Mouse (Mus musculus): ENCODE measurements around the gene Tmigd1. TPM values are rescaled to one million over a fixed set of nuclear protein-coding genes. Genes with fewer than 3 reads are reported as not detected.

Tmigd1 gene
- polyA plus RNA-seq, 1 experiment from 2014 or later = 0.17 TPM

DNA sequence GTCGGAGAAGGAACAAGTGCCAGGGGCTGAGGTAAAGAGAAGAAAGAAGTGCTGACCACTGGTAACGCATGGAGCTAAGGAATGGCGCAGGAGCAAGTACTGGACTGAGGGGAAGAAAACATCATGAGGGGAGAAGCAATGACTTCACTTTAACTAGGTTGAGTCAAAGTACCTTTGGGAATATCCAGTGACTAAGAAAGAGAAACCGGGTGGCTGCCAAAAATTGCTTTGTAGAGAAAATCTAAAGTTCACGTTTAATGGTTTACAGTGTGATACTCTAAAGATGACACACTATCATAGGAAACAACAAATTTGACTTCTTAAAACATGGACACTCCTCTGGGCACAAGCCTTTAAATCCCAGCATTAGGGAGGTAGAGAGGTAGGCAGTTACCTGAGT is 28.1 kb upstream of the Tmigd1 start:
- H3K4me3 ChIP-seq (ENCODE audit: low read depth, low read length) = no peak overlapping the region
- no peaks in the 10 kb centered on the region for H3K4me1 ChIP-seq (replicated peaks; ENCODE audit: control insufficient read depth, insufficient read depth, low read length)
- H3K27ac ChIP-seq (ENCODE audit: low read depth, low read length) = no peak overlapping the region
- no peaks in the 10 kb centered on the region for H3K9me3 ChIP-seq (ENCODE audit: control insufficient read depth, low read length)
- WGBS = 89% methylated on average over 5 of the region's 5 CpGs
- H3K36me3 ChIP-seq (ENCODE audit: control insufficient read depth, insufficient read depth, low read length) = no peaks in the 10 kb centered on the region
- no peaks in the 10 kb centered on the region for H3K27me3 ChIP-seq (ENCODE audit: control insufficient read depth, insufficient read depth, low read length)
- DNase-seq (ENCODE audit: low spot score) (no peak), ATAC-seq (ENCODE audit: low FRiP score) (no peak)
- H3K9ac ChIP-seq (ENCODE audit: low read depth, low read length) = no peak overlapping the region
- H3K4me2 ChIP-seq (replicated peaks; ENCODE audit: low read depth, low read length) = no peak overlapping the region

DNA sequence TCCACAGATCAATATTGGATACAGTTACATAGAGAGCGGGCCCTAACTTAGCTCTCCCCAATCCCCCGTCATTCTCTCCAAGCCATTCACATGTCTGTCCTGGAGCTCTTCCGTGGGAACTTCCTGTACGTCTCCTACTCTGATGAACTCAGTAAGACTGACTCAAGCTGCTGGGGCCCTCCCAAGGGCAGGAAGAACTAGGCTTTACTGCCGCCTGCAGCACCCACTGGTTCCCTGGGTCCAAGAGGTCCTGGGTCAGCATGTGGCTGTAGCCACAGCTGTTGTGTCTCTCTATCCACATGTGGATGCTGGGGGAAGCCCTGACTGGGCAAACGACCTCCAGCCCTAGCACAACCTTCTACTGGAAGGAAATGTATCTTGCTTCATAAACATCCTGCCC is 27.2 kb upstream of the Tmigd1 start:
- no peak for DNase-seq (ENCODE audit: low spot score)
- no peak overlapping the region for H3K9ac ChIP-seq (ENCODE audit: low read depth, low read length)
- no peaks in the 10 kb centered on the region for H3K9me3 ChIP-seq (ENCODE audit: control insufficient read depth, low read length)
- H3K4me1 ChIP-seq (replicated peaks; ENCODE audit: control insufficient read depth, insufficient read depth, low read length) = no peaks in the 10 kb centered on the region
- H3K4me2 ChIP-seq (replicated peaks; ENCODE audit: low read depth, low read length) = no peak overlapping the region
- H3K4me3 ChIP-seq (ENCODE audit: low read depth, low read length) = no peak overlapping the region
- no peak for ATAC-seq (ENCODE audit: low FRiP score)
- 81% methylated on average over 6 of the region's 6 CpGs for WGBS
- H3K36me3 ChIP-seq (ENCODE audit: control insufficient read depth, insufficient read depth, low read length) = no peaks in the 10 kb centered on the region
- H3K27me3 ChIP-seq (ENCODE audit: control insufficient read depth, insufficient read depth, low read length) = no peaks in the 10 kb centered on the region
- H3K27ac ChIP-seq (ENCODE audit: low read depth, low read length) = no peak overlapping the region

DNA sequence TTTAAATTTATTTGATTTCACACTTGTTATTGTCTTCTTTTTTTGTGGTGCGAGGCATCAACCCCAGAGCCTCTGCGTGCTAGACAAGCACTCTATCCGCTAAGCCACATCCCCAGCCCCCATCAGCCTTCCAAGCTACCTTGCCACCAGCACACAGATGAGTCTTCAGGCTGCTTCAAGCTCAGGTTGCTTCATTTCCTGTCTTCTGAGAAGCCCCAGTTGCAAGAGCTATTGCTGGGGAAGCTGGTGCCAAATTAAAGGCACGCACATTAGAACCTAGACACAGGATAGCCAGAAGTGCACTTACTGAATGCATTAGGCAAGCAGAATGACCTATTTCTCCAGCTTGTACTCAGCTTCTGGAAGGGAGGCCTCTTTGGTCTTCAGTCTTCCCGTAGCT is 22.1 kb upstream of the Tmigd1 start:
- Histone ChIP-seq H3K27ac (ENCODE audit: low read depth, low read length) (no peak overlapping the region), H3K4me3 (ENCODE audit: low read depth, low read length) (no peak overlapping the region), H3K9me3 (ENCODE audit: control insufficient read depth, low read length) (no peaks in the 10 kb centered on the region), H3K4me2 (replicated peaks; ENCODE audit: low read depth, low read length) (no peak overlapping the region), H3K27me3 (ENCODE audit: control insufficient read depth, insufficient read depth, low read length) (no peaks in the 10 kb centered on the region), H3K9ac (ENCODE audit: low read depth, low read length) (no peak overlapping the region), H3K4me1 (replicated peaks; ENCODE audit: control insufficient read depth, insufficient read depth, low read length) (no peaks in the 10 kb centered on the region), H3K36me3 (ENCODE audit: control insufficient read depth, insufficient read depth, low read length) (no peaks in the 10 kb centered on the region)
- ATAC-seq (ENCODE audit: low FRiP score) (no peak), DNase-seq (ENCODE audit: low spot score) (no peak)
- WGBS = 86% methylated on average over 5 of the region's 5 CpGs

DNA sequence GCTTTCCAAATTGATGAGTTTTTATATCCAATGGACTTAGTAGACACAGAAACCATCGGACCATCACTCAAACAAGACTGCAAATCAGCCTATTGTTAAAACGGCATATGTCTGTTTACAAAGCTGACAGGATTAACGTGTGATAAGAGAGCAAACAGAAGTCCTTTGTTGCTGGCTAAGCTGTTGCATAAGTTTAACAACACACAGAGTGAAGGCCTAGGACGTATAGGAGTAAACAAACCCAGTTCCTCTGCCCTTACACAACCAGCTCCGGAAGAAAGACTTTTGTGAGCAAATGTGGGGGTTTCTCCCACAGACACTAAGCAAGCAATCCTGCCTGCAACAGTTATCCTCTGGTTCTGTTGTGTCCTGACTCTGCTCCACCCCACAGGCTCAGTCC is 17.5 kb upstream of the Tmigd1 start:
- WGBS = 47% methylated on average over 5 of the region's 5 CpGs
- H3K9ac ChIP-seq (ENCODE audit: low read depth, low read length) = no peak overlapping the region
- ATAC-seq (ENCODE audit: low FRiP score) (no peak), DNase-seq (ENCODE audit: low spot score) (no peak)
- no peak overlapping the region for H3K4me3 ChIP-seq (ENCODE audit: low read depth, low read length)
- H3K36me3 ChIP-seq (ENCODE audit: control insufficient read depth, insufficient read depth, low read length) = no peaks in the 10 kb centered on the region
- no peaks in the 10 kb centered on the region for H3K27me3 ChIP-seq (ENCODE audit: control insufficient read depth, insufficient read depth, low read length)
- H3K9me3 ChIP-seq (ENCODE audit: control insufficient read depth, low read length) = no peaks in the 10 kb centered on the region
- H3K4me2 ChIP-seq (replicated peaks; ENCODE audit: low read depth, low read length) = no peak overlapping the region
- H3K4me1 ChIP-seq (replicated peaks; ENCODE audit: control insufficient read depth, insufficient read depth, low read length) = no peaks in the 10 kb centered on the region
- no peak overlapping the region for H3K27ac ChIP-seq (ENCODE audit: low read depth, low read length)

DNA sequence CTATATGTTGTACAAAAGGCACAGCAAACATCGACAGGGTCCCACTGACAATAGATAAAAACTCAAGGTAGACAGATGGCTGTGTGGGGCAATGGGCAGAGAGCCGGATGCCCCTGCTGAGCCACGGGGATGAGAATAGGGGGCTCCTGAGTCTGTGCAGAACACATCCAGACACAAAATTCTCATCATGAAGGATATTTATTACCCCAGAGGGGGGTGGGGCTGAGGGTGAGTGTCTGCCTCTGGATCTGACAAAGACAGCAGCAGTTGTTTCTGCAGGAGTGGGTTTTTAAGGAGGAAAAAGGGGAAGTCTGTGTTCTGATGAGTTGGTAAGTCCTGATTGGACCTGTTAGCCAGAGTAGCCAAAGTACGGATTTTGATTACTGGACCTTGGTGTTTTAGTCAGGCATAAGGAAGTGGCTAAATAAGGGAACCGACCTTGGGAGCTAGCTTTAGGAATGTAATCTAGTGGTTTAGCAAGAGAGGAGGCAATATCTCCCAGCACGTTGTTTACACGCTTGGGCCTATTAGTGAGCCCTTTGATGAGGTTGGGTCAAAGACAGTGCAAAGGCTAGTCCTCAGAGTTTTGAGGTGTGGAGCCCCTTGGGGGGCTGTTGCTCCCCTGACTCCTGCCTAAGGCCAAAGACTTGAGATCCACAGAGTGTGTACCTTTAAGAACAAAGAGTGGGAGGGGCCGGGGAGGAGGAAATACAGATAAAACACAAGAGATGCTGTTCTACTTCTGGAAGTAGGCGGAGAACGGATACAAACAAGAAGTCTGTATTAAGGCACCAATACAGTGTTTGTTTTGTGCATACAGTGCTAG is 12.4 kb upstream of the Tmigd1 start:
- WGBS = 76% methylated on average over 10 of the region's 10 CpGs
- DNase-seq (ENCODE audit: low spot score) (no peak), ATAC-seq (ENCODE audit: low FRiP score) (no peak)
- no peaks in the 10 kb centered on the region for H3K4me1 ChIP-seq (replicated peaks; ENCODE audit: control insufficient read depth, insufficient read depth, low read length)
- H3K4me2 ChIP-seq (replicated peaks; ENCODE audit: low read depth, low read length) = no peak overlapping the region
- H3K27ac ChIP-seq (ENCODE audit: low read depth, low read length) = no peak overlapping the region
- no peak overlapping the region for H3K9ac ChIP-seq (ENCODE audit: low read depth, low read length)
- no peaks in the 10 kb centered on the region for H3K36me3 ChIP-seq (ENCODE audit: control insufficient read depth, insufficient read depth, low read length)
- no peak overlapping the region for H3K4me3 ChIP-seq (ENCODE audit: low read depth, low read length)
- no peaks in the 10 kb centered on the region for H3K27me3 ChIP-seq (ENCODE audit: control insufficient read depth, insufficient read depth, low read length)
- no peaks in the 10 kb centered on the region for H3K9me3 ChIP-seq (ENCODE audit: control insufficient read depth, low read length)

DNA sequence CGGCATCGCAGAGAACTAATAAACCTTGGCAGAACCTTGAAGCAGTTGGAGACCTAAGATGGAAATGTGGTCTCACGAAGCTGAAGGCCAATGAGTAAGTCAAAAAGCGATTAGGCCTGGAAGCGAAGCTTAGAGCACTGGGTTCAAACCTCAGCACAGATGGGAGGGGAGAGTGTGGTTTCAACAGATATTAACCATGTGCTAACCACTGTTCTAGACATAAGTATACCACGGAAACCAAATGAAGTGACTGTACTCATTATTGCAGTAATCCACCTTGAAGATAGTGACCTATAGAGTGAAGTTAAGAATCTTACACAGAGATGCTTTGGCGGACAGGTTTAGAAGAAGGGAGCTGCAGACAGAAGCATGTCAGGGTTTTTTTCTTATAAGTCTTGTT is 10.8 kb upstream of the Tmigd1 start:
- 93% methylated on average over 7 of the region's 7 CpGs for WGBS
- no peak overlapping the region for H3K4me2 ChIP-seq (replicated peaks; ENCODE audit: low read depth, low read length)
- H3K9ac ChIP-seq (ENCODE audit: low read depth, low read length) = no peak overlapping the region
- no peak overlapping the region for H3K4me3 ChIP-seq (ENCODE audit: low read depth, low read length)
- H3K27ac ChIP-seq (ENCODE audit: low read depth, low read length) = no peak overlapping the region
- H3K9me3 ChIP-seq (ENCODE audit: control insufficient read depth, low read length) = no peaks in the 10 kb centered on the region
- H3K36me3 ChIP-seq (ENCODE audit: control insufficient read depth, insufficient read depth, low read length) = no peaks in the 10 kb centered on the region
- H3K27me3 ChIP-seq (ENCODE audit: control insufficient read depth, insufficient read depth, low read length) = no peaks in the 10 kb centered on the region
- DNase-seq (ENCODE audit: low spot score) = no peak
- no peaks in the 10 kb centered on the region for H3K4me1 ChIP-seq (replicated peaks; ENCODE audit: control insufficient read depth, insufficient read depth, low read length)
- no peak for ATAC-seq (ENCODE audit: low FRiP score)

DNA sequence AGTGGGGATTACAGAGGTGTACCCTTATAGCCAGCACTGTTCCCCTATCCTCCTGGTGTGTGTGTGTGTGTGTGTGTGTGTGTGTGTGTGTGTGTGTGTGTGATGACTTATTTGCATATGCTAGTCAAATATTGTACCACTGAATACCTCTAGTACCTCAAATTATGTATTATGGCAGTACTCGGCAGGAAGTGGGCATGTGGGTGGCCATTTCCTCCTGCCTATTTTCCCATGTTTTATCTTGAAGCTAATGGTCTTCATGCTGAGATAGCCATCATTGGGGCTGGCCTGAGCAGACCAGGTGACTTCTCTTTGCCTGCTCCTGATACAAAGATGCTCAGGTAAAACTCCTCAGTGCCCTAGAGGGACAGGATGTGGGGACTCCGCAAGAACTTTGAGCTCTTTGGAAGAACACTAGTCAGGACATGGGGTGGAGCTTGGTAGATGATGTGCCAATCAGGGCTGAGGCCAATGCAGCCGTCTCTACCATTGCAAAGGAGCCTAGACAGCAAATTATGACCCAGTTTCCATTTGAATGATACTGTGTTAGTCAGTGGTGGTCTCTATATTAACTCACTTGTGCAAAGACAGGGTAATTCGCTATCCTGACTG is 10.1 kb upstream of the Tmigd1 start:
- H3K36me3 ChIP-seq (ENCODE audit: control insufficient read depth, insufficient read depth, low read length) = no peaks in the 10 kb centered on the region
- H3K9ac ChIP-seq (ENCODE audit: low read depth, low read length) = no peak overlapping the region
- no peaks in the 10 kb centered on the region for H3K27me3 ChIP-seq (ENCODE audit: control insufficient read depth, insufficient read depth, low read length)
- H3K9me3 ChIP-seq (ENCODE audit: control insufficient read depth, low read length) = no peaks in the 10 kb centered on the region
- no peak overlapping the region for H3K27ac ChIP-seq (ENCODE audit: low read depth, low read length)
- no peaks in the 10 kb centered on the region for H3K4me1 ChIP-seq (replicated peaks; ENCODE audit: control insufficient read depth, insufficient read depth, low read length)
- WGBS = 85% methylated on average over 4 of the region's 4 CpGs
- H3K4me3 ChIP-seq (ENCODE audit: low read depth, low read length) = no peak overlapping the region
- DNase-seq (ENCODE audit: low spot score) (no peak), ATAC-seq (ENCODE audit: low FRiP score) (no peak)
- H3K4me2 ChIP-seq (replicated peaks; ENCODE audit: low read depth, low read length) = no peak overlapping the region

DNA sequence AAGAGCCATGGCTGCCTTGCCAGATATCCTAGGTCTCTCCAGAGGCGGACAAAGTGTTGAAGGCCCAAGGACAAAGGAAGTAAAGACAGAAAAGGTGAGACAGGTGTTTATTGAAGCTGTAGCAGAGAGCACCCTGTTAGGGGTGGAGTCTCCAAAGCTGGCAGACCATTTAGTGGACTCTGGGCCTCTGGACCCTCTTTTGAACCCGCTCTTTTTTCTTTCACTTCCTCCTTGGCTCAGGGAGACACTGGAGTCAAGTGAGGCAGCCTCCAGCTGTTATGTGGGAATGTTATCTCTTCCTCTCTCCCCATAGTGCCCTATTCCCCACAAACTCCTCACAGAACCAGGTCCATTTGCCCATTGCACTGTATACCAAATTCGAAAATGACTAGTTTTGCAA is 9.0 kb upstream of the Tmigd1 start:
- 81% methylated on average over 3 of the region's 3 CpGs for WGBS
- Histone ChIP-seq H3K4me3 (ENCODE audit: low read depth, low read length) (no peak overlapping the region), H3K4me2 (replicated peaks; ENCODE audit: low read depth, low read length) (no peak overlapping the region), H3K27ac (ENCODE audit: low read depth, low read length) (no peak overlapping the region), H3K9me3 (ENCODE audit: control insufficient read depth, low read length) (no peaks in the 10 kb centered on the region), H3K4me1 (replicated peaks; ENCODE audit: control insufficient read depth, insufficient read depth, low read length) (no peaks in the 10 kb centered on the region), H3K36me3 (ENCODE audit: control insufficient read depth, insufficient read depth, low read length) (no peaks in the 10 kb centered on the region), H3K9ac (ENCODE audit: low read depth, low read length) (no peak overlapping the region), H3K27me3 (ENCODE audit: control insufficient read depth, insufficient read depth, low read length) (no peaks in the 10 kb centered on the region)
- DNase-seq (ENCODE audit: low spot score) = no peak
- no peak for ATAC-seq (ENCODE audit: low FRiP score)

DNA sequence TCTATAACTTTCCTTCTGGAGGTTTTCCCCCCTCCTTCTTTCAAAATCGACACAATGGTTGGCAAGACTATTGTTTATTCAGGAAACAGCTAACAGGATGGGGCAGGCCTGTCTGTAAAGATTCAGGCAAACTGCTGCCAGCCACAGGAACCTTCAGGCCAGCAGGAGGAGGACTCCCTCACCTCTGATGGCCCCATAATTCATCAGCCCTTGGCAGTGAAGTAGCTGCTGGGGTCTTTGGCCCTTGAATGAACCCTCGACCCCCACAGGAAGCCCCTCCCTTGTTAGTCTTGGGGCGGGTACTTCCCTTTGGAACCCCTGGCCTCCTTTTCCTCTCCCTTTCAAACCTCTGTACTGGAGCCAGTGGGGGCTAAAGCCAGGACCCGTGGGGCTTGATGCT is 8.4 kb upstream of the Tmigd1 start:
- no peak for ATAC-seq (ENCODE audit: low FRiP score)
- Histone ChIP-seq H3K9me3 (ENCODE audit: control insufficient read depth, low read length) (no peaks in the 10 kb centered on the region), H3K4me1 (replicated peaks; ENCODE audit: control insufficient read depth, insufficient read depth, low read length) (no peaks in the 10 kb centered on the region), H3K27me3 (ENCODE audit: control insufficient read depth, insufficient read depth, low read length) (no peaks in the 10 kb centered on the region), H3K4me3 (ENCODE audit: low read depth, low read length) (no peak overlapping the region), H3K27ac (ENCODE audit: low read depth, low read length) (no peak overlapping the region), H3K9ac (ENCODE audit: low read depth, low read length) (no peak overlapping the region), H3K36me3 (ENCODE audit: control insufficient read depth, insufficient read depth, low read length) (no peaks in the 10 kb centered on the region), H3K4me2 (replicated peaks; ENCODE audit: low read depth, low read length) (no peak overlapping the region)
- no peak for DNase-seq (ENCODE audit: low spot score)
- 27% methylated on average over 4 of the region's 4 CpGs for WGBS

Measured in hindbrain, embryonic 11.5 days (tissue).